Mouse (Mus musculus): ENCODE measurements at regions not wholly inside any gene's neighbourhood (a gene's known extent, or its start where the extent isn't known, plus 50 kb on each side); places are given as distances from the start of the nearest gene placed in this dataset.

GRCm38 (mm10) chr8:26922178-26922540, 55.0 kb upstream of the Zfp703 start:
- DNase-seq (ENCODE audit: low read depth, low spot score) = no peak

DNA sequence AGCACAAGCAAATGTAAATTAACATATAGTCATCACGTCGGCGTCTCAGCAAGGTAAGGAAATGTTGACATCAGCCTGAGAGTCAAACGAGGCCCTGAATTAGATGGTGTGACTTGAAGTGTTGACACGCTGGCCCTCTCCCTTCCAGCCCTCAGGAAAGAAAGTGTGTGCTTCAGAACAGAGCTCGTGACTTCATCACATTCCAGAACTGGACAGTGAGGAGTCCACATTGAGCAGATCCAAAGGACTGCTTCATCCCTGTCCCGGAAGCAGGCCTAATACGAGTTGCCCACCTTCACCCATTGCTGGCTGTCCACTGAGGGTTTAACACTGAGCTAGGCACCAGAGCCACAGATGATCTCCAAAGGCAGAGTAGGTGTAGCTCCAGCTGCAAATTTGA, 54.0 kb upstream of the Zfp703 start:
- no peak for DNase-seq (ENCODE audit: low read depth, low spot score)

Data from CD4-positive, CD25-positive, alpha-beta regulatory T cell, adult 2 months (primary cell).